Mouse (Mus musculus) layer of hippocampus, adult 6 months (tissue): ENCODE data around the gene Ms4a6d. TPM values are rescaled to one million over a fixed set of nuclear protein-coding genes. Genes with fewer than 3 reads are reported as not detected.

Experiments used
- long read RNA-seq, 2 experiments: library from polyadenylated mRNA; unstranded; transcript quantifications; one replicate each; pipeline ENCODE4 v2.0.0; 2019 to 2020
- polyA plus RNA-seq: library from polyadenylated mRNA; unstranded; fragments of <200 nt; fragmentation: Nextera tagmentation; gene quantifications from 2 replicates; pipeline ENCODE4 v1.2.3, GENCODE M21; 2021

The Ms4a6d gene
- polyA plus RNA-seq, result 1.5 and 1.8 TPM in 2 replicates
- long read RNA-seq, experiment 1, partial matches to known transcripts, result 0 of 4 reads
- long read RNA-seq, experiment 1, other reads (novel, unspliced or antisense), result 0 of 4 reads
- long read RNA-seq, experiment 2, partial matches to known transcripts, result 0 of 3 reads
- long read RNA-seq, experiment 2, other reads (novel, unspliced or antisense), result 0 of 3 reads

DNA sequence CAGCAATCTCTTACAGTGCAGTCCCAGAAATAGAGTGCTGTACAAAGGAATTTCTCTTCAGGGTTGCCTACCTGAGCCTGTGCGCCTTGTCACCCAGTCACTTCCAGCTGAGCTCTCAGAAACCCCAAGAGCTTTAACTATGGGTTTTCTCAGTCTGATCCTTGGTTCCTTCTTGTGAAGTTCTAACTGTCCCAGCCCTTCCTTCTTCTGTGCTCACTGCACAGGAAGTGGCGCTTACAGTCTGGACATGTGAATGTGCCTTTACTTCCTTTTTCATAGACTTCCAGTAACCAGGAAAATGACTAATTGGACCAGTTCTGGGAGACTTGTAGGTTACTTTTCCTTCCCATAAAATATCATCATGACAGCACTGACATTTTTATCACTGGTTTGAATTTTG is at the start of gene Ms4a6d:
Ms4a6d (minus strand) TSS at position 247 of the 400 bp plus-strand sequence.

DNA sequence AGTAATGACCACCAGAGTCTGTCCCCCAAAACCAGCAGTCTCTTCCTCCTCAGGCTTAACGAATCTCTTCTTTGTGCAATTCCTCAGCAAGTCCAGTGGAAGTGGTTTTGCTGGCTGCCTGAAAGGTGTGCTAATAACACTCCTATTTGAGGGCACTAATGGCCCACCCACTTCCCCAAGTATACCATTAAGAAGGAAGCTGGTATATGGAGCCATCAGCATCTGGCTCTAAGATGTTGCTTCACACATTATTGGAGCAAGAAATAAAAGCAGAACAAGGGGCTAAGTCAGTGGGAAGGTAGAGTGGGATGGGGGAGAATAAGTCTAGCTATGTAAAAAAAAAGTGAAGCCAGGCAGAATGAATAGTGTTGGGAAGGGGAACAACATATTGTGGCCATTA is 36.1 kb upstream of the Ms4a6d start, which contains the start of gene Ms4a3:
Ms4a3 (minus strand) TSS at position 120 of the 400 bp plus-strand sequence.

DNA sequence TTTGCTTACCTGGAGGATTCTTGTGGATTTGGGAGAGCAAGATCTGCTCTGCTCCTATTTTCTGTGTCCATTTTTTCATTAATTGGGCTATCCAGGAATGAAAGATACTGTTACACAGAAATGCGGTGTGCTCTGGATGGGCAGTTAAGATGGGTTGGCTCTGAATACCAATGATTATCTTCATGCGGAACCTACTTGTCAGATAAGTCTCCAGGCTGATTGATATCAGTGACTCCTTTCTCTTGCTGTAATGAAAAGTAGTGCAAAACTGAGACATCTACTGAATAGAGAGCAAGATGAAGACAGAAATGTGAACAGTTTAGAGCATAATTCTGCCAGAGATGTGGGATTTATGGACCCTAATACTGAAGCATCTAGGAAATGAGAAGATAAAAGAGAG is 18.9 kb upstream of the Ms4a6d start, which contains the start of gene Ms4a2:
Ms4a2 (minus strand) TSS at position 169 of the 400 bp plus-strand sequence.

Other genes starting within 250 kb of the Ms4a6d start
- gene Ms4a4a, start 229.3 kb downstream of the Ms4a6d start, polyA plus RNA-seq, result 0.30 TPM in 1 of 2 replicates, not detected in the other
- 0.15 and 0.60 TPM in 2 replicates for gene Ms4a4c, start 200.1 kb downstream of the Ms4a6d start, polyA plus RNA-seq
- gene Ms4a4b, start 161.3 kb downstream of the Ms4a6d start, polyA plus RNA-seq, result 0.23 TPM in 1 of 2 replicates, not detected in the other
- gene Ms4a6c, start 135.5 kb downstream of the Ms4a6d start, polyA plus RNA-seq, result 0.92 and 1.4 TPM in 2 replicates
- gene Gm8369, start 118.9 kb downstream of the Ms4a6d start, polyA plus RNA-seq, result 0.40 TPM in 1 of 2 replicates, not detected in the other
- 2.0 and 2.5 TPM in 2 replicates for gene Ms4a6b, start 88.3 kb downstream of the Ms4a6d start, polyA plus RNA-seq
- not detected in 2 replicates for gene Ms4a4d, start 68.0 kb downstream of the Ms4a6d start, polyA plus RNA-seq
- gene Ms4a2, start 18.9 kb upstream of the Ms4a6d start, polyA plus RNA-seq, result not detected in 2 replicates
- not detected in 2 replicates for gene Ms4a3, start 36.0 kb upstream of the Ms4a6d start, polyA plus RNA-seq
- not detected in 2 replicates for gene Oosp2, start 55.7 kb upstream of the Ms4a6d start, polyA plus RNA-seq
- not detected in 2 replicates for gene Oosp1, start 86.3 kb upstream of the Ms4a6d start, polyA plus RNA-seq
- not detected in 2 replicates for gene Oosp3, start 92.2 kb upstream of the Ms4a6d start, polyA plus RNA-seq
- not detected in 2 replicates for gene Gif, start 142.7 kb upstream of the Ms4a6d start, polyA plus RNA-seq
- gene Mrpl16, start 165.5 kb upstream of the Ms4a6d start, polyA plus RNA-seq, result 50.9 and 52.3 TPM in 2 replicates
- 6.8 and 7.4 TPM in 2 replicates for gene Stx3, start 214.6 kb upstream of the Ms4a6d start, polyA plus RNA-seq
- not detected in 2 replicates for gene Olfr1417, start 234.4 kb upstream of the Ms4a6d start, polyA plus RNA-seq